Mouse (Mus musculus) embryonic fibroblast, embryonic 13.5 days (primary cell): ENCODE results near the gene Fam166b.

ENCODE experiments used
- CTCF ChIP-seq: IDR thresholded peaks from 2 replicates; pipeline ENCODE4 v1.5.1; 2011; ENCODE audit warnings: mild to moderate bottlenecking, control low read depth, low read length, moderate library complexity, borderline replicate concordance; ENCODE audit not compliant: insufficient read depth
- POLR2A ChIP-seq: IDR thresholded peaks from 2 replicates; pipeline ENCODE4 v1.6.1; 2011; ENCODE audit warnings: low read depth, mild to moderate bottlenecking, control low read depth, low read length, moderate library complexity

GRCm38 (mm10) chr4:43473636-43474035 lies 44.7 kb upstream of the Fam166b start:
- no peak for TF ChIP-seq CTCF
- TF ChIP-seq POLR2A = no peak
